Mouse (Mus musculus) urinary bladder, postnatal 10 days (tissue): ENCODE data around the gene Fam186b.

Experiments used
- DNase-seq: peaks from one replicate; pipeline ENCODE4 v3.0.0; 2022; ENCODE audit warnings: low spot score

Fam186b gene

DNA sequence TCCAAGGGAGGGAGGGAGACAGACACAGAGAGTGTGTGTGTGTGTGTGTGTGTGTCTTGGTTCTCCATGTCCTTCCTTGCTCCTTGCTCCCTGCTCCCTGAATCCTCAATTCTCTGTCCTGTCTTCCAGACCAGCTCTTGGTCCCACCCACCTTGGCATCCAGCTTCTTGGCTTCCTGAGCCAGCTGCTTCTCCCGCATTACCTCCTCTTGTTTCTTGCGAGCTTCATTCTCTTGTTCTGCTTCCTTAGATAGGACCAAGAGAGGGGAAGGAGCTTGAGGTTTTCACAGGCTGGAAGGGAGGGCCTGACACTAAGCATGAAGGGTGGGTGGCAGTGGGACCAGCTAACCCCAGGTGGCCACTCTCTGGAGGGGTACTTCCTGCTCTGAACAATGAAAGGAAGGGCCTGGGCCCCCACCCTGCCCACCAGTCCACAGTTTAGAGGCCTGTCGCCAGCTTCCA, 23.8 kb upstream of the Fam186b start:
- no peak for DNase-seq

DNA sequence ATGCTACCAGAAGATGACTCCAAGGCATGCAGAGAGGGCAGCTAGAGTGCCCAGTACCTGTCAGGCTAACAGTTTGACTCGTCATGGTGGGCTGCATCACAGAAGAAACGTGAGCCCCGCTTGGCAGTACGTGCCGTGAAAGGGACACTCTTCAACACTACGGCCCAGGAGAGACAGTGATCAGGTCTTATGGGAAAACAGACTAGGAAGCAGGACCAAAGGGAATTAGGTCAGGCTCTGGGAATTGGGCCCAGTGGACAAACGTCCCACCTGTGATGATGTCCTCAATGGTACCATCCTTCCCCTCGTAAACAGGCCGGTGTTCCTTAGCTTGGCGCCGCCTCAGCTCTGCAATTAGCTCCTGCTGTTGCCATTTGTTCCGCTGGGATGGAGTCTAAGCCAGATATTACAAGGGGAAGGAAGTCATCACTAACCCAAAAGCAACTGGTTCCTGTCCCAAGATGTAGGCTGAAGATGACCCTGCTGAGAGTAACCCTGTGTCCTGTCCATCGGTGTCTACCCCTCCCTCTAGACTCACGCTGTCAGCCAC, 23.2 kb upstream of the Fam186b start:
- DNase-seq, result no peak

DNA sequence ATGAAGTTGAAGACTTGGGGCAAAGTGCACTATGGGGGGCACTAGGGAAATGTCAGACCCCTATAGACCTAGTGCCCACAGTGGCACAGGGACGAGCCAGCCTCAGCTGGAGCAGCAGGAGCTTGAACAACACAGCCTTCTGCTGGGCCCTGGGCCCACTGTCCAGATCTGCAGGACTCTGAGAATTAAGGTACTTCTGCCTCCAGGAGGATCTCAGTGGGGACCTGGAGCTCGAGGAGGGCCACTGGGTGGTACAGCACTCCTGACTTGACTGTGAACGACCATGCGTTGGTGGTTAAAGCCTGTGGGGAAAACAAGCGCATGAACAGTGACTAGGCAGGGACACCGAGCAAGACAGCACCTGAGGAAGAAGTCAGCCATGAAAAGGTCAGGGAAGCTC, 22.4 kb upstream of the Fam186b start:
- DNase-seq, result no peak

DNA sequence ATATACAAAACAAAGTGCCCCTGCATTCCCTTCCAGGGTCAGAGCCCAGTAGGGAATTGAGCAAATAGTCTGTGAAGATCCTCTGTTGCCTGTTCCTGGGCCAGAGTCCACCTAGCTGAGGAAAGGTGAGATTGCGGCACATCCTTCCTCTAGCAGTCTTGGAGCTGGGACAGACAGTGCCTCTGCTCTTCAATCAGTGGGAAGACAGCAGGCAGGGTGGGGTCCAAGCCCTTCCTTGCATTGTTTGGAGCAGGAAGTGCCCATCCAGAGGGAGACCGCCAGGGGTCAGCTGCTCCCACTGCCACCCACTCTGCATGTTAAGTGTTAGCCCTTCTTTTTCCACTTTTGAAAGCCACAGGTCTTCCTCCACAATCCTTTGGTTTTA, 21.6 kb upstream of the Fam186b start:
- DNase-seq, result no peak

DNA sequence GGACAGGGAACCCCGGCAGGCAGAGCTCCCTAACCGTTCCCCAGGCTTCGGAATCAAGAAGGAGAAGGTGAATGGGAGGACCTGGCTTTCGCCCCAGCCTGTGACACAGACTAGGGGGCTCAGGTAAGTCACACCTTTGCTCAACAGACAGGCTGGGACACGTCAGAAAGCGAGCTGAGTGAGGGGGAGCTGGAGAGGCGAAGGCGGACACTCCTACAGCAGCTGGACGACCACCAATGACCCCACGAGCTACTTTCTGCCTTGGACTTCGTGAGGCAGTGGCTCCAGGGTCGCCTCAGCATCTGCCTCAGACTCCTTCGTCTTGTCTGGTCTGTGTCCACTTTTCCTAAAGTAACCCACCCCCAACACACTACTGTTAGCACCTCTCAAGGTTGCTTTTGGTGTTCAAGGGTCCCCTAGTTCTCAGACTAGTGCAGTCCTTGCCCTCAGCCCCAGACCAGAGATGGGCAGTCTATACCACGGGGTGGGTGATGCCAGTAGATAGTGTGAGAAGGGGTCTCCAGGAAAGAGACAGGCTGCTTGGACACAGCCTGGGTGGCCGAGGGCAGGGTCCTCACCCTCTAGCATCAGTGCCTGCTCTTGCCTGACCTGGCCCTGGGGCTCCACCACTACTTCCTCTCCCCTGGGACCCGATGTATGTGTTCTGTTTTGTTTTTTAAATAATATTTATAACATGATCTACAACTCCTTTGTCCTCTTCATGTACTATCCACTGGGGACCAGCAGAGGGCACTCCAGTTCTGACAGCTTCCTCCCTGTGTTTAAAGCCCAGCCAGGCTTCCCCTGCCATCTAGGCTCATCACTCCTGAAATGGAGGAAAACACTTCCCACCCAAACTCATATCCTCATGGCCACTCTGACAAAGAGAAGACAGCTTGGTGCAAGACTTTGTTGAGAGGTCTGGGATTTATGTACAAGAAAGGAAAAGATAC, 20.9 kb upstream of the Fam186b start:
- no peak for DNase-seq

DNA sequence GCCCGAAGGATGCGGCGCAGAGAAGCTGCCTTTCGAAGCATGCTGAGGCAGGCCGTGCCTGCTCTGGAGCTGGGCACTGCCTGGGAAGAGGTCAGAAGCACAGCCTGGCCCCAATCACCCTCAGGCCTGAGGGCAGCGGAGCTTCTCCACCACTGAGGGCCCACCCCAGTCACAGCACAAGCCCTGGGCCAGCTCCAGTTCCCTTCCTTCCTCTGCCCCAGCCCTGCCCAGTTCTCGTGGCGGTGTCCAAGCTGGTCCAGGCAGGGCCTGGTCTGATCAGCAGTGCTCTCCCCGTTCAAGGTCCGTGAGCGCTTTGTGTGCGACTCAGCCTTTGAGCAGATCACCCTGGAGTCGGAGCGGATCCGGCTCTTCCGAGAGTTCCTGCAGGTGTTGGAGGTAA, 19.2 kb upstream of the Fam186b start:
- no peak for DNase-seq

DNA sequence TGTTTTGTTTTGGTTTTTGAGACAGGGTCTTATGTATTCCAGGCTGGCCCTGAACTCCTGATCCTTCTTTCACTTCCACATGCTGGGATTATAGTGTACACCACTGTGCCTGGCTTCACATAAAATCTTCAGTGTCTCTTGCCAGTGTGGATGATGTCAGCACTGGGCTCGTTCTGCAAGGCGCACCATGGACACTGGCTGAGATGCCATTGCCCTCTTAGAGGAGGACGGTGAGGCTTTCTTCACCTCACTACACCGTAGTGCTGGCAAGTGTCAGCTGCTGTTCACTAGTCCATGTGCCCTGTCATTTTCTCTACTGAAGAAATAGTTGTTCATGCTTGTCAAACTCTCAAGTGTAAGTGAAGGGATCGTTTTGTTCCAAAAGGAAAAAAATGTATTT, 14.9 kb upstream of the Fam186b start:
- no peak for DNase-seq

DNA sequence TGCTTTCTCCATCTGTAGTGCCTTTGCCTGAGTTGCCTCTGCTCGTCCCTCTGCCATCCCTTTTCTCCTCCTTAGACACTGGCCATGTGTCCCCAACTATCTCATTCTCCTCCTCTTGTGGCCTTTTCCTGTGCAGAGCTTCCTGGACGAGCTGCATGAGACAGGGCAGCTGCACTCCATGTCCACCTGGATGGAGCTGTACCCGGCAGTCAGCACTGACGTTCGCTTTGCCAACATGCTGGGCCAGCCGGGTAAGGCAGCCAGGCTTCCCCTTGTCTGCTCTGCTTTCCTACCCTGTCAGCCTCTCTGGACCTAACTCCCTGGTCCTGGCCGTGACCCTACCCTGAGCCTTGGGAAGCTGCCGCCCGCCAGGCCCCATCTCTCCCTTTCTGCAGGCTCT, 13.9 kb upstream of the Fam186b start:
- DNase-seq, result no peak

DNA sequence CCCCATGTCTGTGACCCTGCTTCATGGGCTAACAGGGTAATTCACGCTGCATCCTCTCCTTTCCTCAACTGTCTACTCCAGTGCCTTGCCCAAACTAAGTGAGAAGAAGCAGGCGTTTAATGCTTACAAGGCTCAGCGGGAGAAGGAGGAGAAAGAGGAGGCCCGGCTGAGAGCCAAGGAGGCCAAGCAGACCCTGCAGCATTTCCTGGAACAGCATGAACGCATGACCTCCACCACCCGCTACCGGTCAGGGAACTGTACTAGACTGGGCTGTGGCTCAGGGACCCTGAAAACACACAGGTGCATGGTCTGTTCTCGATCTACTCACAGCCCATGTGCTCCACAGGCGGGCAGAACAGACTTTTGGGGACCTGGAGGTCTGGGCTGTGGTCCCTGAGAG, 11.8 kb upstream of the Fam186b start:
- no peak for DNase-seq

DNA sequence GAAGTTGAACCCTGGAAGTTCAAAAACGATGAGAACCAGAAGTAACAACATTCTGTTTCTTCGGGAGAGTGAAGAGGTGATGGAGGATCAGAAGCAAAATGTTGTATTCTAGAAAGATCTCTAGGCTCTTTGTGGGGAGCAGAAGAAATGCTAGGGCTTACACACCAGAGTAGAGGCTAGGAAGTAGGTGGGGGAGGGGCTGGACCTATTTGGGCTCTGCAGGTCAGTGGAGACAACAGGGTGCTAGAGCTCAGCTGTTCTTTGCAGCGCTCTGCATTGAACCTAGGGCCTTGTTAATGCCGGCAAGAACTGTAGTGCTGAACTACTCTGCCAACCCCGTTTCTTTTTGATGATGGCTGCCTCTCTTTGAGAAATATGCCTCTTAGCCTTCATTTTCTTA, 525 bp upstream of the Fam186b start:
- no peak for DNase-seq

DNA sequence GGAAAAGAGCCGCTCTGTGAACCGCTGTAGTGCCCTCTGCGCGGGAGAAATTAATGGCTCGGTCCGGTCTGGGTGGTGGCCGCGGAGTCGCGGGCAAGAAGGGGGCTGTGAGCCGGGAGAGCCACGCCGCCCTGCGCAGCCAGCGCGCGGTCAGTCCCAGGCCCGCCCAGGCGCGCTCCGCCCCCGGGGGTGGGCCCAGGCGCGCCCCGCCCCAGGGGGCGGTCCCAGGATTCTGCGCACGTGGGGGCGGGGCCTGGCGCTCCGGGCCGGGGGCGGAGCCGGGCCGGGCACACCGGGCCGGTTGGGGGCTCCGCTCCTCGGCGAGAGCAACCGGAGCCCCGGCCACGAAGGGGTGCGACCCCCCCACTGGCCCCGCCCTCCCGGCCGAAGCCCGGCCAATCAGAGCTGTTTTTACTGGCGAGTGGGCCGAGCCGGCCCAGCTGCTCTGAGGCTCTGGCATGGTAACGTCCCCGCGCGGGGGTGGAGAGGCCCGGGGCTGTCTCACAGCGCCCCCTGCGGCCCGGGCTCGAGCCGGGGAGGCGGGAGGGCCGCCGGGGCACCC, 794 bp downstream of the Fam186b start, which contains the start of gene Prpf40b:
Gene Prpf40b (plus strand): TSS at position 275 of the 562 bp plus-strand sequence.
- DNase-seq, result peak; percentile 84

DNA sequence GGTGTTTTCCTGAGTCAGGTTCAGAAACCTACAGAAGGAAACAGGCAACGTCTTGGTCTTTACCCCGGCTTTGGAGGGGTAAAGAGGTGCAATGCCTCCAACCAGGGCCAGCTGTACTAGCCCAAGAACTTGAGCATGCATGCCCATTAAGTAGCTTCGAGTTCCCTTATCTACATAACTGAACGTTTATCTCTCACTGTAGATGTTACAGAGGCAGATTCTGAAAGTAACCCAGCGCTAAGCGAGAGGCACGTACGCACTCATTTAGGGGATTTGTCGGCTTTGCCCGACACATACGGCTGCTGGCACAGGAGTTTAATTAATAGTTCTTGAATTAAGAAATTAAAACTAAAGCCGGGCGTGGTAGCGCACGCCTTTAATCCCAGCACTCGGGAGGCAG, 1.4 kb downstream of the Fam186b start:
- no peak for DNase-seq

DNA sequence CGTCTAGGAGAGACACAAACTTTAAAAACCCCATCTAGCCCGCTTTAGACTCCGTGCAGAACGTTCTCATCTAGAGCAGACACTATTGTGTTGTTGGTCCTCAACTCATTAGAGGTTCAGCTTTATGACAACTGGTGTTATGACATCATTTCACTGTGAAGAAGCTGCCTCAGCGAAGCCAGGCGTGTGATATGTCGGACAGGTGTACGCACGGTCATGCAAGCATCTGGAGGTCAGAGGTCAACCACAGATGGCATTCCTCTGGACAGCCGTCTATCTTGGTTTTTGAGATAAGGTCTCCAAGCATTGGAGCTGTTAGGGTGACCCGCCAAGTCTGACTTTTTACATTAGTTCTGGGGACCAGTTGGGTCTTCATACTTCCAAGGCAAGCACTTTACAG, 5.1 kb downstream of the Fam186b start:
- no peak for DNase-seq

DNA sequence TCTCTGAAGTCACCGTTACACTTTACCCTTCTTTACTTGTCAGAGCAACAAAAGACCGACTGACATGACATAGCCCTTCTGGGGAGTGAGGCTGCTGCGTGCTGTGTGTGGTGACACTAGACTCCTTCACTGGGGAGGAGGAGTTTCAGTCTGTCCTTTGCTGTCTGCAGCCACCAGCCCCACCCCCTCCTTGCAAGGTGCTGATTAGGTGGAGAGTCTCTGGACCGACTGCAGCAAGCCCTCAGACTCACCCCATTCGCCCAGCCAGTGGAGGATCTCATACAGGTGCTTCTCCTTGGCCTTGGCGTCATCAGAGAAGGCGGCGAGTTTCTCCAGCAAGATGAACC, 10.5 kb downstream of the Fam186b start:
- DNase-seq, result no peak

DNA sequence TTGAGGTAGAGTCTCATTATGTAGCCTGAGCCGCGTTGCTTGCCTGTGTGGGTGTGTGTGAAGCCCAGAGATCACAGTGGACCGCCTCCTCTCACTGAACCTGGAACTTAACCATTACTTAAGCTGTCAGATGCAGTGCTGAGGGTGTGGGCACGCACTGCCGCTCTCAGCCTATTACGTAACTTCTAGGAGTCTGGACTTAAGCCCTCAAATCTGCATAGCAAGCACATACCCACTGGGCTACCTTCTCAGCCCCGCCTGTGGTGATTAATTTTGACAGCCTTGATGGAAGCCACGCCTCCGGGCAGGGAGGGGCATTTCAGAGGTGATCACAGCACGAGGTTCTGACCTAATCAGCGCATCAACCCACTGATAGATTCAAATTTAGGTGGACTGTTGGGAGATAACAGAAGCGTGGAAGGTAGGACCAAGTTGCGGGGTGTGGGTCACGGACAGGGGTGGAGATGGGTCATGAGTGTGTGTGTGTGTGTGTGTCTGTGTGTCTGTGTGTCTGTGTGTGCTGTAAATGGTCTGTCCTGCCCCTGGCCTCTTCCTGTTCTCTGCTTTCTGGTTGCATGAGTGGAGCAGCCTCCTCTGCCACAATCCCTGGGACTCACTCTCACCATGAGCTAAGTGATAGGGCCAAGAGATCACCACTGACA, 11.0 kb downstream of the Fam186b start:
- DNase-seq, result no peak

DNA sequence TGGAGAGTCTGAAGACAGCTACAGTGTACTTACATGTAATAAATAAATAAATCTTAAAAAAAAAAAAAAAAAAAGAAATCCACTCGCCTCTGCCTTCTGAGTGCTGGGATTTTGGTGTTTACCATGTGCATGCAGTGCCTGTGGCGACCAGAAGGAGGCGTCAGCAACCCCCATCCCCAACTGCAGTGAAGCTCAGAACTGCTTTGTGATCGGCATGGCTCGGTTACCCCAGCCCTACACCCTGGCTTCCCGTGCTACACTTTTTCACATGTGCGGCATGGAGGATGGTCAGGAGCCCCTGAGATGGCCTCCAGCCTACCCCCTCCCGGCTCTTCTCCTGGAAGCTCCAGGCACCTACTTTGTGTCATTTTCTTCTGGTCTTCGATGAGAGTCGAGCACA, 12.2 kb downstream of the Fam186b start:
- DNase-seq, result no peak

DNA sequence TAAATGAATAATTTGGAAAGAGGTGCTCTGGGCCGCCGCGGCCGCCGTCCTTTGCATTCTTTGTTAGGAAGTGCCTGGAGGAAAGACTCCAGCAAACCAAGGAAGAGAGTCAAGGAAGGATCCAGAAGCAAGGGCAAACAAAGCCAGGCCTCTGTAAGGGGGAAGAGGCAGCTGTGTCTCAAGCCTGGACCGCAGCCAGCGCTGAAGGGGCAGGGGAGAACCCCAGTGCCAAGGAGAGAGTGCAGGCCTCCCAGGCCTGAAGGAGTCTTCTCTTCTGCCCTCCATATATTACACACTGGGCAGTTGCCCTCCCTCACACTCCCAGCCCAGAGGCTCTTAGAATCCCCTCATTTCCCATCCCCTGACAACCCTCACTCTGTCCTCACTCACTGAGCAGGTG, 17.4 kb downstream of the Fam186b start:
- no peak for DNase-seq

DNA sequence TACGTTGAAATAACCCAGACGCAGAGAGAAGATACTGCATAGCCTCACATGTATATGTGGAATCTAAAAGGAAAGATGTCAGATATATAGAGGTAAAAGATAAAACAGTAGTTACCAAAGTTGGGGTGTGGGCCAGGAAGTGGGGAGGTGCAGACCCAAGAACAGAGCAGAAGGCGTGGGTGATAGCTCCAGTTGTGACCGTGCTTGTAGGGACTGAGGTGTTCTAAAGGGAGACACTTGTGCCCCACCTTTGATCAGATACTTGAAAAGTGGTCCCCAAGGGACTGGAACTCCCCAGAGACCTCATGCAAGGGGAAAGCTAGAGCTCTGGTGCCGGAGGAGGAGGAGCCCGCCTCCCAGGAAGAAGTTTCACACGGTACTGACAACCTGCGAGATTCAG, 19.6 kb downstream of the Fam186b start:
- no peak for DNase-seq

DNA sequence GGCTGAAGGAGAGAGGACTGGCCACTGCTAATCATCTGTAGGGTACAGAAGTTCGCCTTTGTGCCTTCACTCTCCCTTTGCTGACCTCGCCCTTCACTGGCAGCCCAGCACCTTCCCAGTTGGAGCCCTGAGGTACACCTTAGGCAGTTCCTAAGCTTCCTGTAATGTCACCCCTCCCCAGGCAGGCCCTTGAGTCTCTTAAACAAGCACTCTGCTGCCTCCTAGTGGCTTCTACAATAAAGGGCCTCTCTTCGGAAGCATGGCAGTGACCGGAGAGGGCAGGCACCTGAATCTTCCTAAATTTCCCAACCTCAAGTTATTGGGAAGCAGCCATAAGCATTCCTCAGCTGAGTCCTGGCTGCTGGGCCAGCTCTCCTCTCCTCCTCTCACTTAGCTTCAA, 30.0 kb downstream of the Fam186b start:
- DNase-seq, result no peak

DNA sequence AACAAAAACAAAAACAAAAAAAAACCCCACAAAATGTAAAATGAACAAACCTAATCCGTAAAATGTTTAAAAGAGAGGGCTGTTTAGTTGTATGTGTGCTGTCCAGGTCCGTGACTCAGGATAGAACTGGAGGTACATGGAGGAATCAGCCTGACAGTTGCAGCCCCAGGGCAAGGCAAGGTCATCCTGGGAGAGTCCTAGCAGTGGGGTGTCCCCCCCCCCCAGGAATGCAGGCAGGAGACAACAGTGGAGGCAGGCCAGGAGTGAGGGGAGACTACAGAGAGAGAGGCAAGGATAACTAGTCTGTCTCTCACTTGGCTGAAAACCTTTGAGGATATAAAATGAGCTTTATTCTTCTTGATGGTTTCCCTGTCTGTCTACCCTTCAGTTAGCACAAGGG, 31.3 kb downstream of the Fam186b start:
- DNase-seq, result no peak

DNA sequence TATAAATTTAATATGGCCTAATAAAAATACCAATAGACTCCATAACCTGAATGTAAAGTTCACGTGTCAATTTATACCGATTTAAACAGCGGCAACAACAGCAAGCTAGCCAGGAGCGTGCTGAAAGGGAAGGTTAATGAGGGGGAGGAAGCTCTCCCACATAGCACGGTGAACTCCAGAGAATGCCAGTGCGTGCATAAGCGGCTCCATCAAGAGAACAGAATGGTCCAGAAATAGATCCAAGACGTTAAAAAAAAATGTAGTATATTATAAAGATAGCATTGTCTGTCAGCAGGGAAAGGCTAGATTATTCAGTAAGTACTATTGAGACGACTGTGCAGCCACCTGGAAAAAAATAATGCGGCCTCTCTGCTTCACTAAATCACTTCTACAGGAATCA, 33.0 kb downstream of the Fam186b start:
- no peak for DNase-seq

DNA sequence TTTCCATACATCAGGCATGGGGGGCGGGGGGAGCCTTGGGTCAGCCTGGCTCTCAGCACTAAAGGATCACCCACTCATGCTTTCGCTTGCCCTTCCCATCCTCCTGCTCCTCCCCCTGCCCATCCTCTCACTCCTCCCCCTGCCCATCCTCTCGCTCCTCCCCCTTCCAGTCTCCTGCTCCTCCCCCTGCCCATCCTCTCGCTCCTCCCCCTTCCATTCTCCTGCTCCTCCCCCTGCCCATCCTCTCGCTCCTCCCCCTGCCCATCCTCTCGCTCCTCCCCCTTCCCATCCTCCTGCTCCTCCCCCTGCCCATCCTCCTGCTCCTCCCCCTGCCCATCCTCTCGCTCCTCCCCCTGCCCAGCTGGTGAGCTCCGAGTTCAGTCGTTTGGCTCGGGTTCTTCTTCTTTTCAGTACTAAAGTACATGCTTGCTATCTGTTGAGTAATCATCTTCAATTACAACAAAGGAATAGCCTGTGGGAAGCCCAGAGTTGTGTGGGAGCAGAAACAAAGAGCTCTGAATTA, 35.9 kb downstream of the Fam186b start:
- DNase-seq, result peak; percentile 31
